Mouse (Mus musculus) CH12.LX (cell line): ENCODE measurements around the gene Tnfrsf9. TPM values are rescaled to one million over a fixed set of nuclear protein-coding genes. Genes with fewer than 3 reads are reported as not detected.

Experiments
- DNase-seq: peaks from one replicate; pipeline ENCODE4 v3.0.0-alpha.2; 2013; ENCODE audit errors: extremely low read depth
- H3K27ac ChIP-seq: 2 replicates; pipeline ENCODE4 v1.5.1; 2012; ENCODE audit warnings: low read depth, mild to moderate bottlenecking, control low read depth, moderate library complexity; ENCODE audit not compliant: insufficient read depth
- H3K27me3 ChIP-seq: replicated peaks from 2 replicates; pipeline ENCODE3; 2012; ENCODE audit warnings: inconsistent platforms
- H3K36me3 ChIP-seq, 2 experiments: replicated peaks in 1 of 2; 2 replicates each; pipeline versions ENCODE3 to v1.6.1; 2012; ENCODE audit warnings: inconsistent platforms in 1 of 2, low read length in 1 of 2, mild to moderate bottlenecking in 1 of 2, mixed read lengths in 1 of 2, moderate library complexity in 1 of 2; ENCODE audit not compliant: control insufficient read depth in 1 of 2, insufficient read depth in 1 of 2
- H3K4me1 ChIP-seq, 2 experiments: 2 replicates each; pipeline ENCODE4 v1.6.1; 2012; ENCODE audit warnings: inconsistent platforms in 1 of 2, moderate library complexity in 1 of 2; ENCODE audit not compliant: insufficient read depth in 2 of 2, control insufficient read depth in 1 of 2
- H3K4me2 ChIP-seq: 2 replicates; pipeline ENCODE4 v1.6.1; 2012; ENCODE audit warnings: low read depth, mild to moderate bottlenecking, control low read depth; ENCODE audit not compliant: poor library complexity, insufficient read depth, severe bottlenecking
- H3K4me3 ChIP-seq, 3 experiments: fragments of 150-350 bp in 1 of 3; sonication (generic) in 1 of 3; replicated peaks in 1 of 3; 2 replicates each; pipeline versions ENCODE3 to v1.5.1; 2011 to 2012; ENCODE audit warnings: low read depth in 2 of 3, low read length in 2 of 3, mild to moderate bottlenecking in 2 of 3, moderate library complexity in 2 of 3, control low read depth in 1 of 3, improper control_type of control experiment in 1 of 3, inconsistent platforms in 1 of 3, mixed read lengths in 1 of 3; ENCODE audit not compliant: poor library complexity in 1 of 3
- H3K79me2 ChIP-seq: replicated peaks from 2 replicates; pipeline ENCODE4 v1.6.1; 2012; ENCODE audit warnings: mild to moderate bottlenecking, moderate library complexity; ENCODE audit not compliant: control insufficient read depth, poor library complexity, insufficient read depth, severe bottlenecking; ENCODE audit errors: extremely low read depth
- H3K9ac ChIP-seq: 2 replicates; pipeline ENCODE4 v1.6.1; 2012; ENCODE audit warnings: low read depth, mild to moderate bottlenecking, control low read depth, moderate library complexity; ENCODE audit not compliant: insufficient read depth
- H3K9me3 ChIP-seq: replicated peaks from 2 replicates; pipeline ENCODE3; 2012; ENCODE audit warnings: low read length, inconsistent platforms, mixed read lengths
- BHLHE40 ChIP-seq: IDR thresholded peaks from 2 replicates; pipeline ENCODE4 v1.6.1; 2011; ENCODE audit warnings: mild to moderate bottlenecking, low read depth, low read length, improper control_type of control experiment
- CHD2 ChIP-seq: IDR thresholded peaks from 2 replicates; pipeline ENCODE4 v1.6.1; 2011; ENCODE audit warnings: low read length, improper control_type of control experiment
- CTCF ChIP-seq, 2 experiments: IDR thresholded peaks in 1 of 2; conservative IDR thresholded peaks in 1 of 2; 2 replicates each; pipeline ENCODE4 v1.5.1; 2011 to 2012; ENCODE audit warnings: low read depth in 2 of 2, low read length in 2 of 2, improper control_type of control experiment in 1 of 2, inconsistent platforms in 1 of 2, mild to moderate bottlenecking in 1 of 2, moderate library complexity in 1 of 2
- E2F4 ChIP-seq: IDR thresholded peaks from 2 replicates; pipeline ENCODE4 v1.6.1; 2011; ENCODE audit warnings: low read depth, low read length, improper control_type of control experiment; ENCODE audit not compliant: insufficient replicate concordance
- ELF1 ChIP-seq: IDR thresholded peaks from 2 replicates; pipeline ENCODE4 v1.6.1; 2014; ENCODE audit warnings: low read depth, mild to moderate bottlenecking, inconsistent platforms, low read length, improper control_type of control experiment
- GABPA ChIP-seq: IDR thresholded peaks from 2 replicates; pipeline ENCODE4 v1.6.1; 2012; ENCODE audit warnings: low read depth, low read length, improper control_type of control experiment, inconsistent platforms; ENCODE audit not compliant: insufficient replicate concordance
- IRF4 ChIP-seq: IDR thresholded peaks from 2 replicates; pipeline ENCODE4 v1.6.1; 2014; ENCODE audit warnings: low read depth, mild to moderate bottlenecking, inconsistent platforms, low read length, improper control_type of control experiment
- JUND ChIP-seq: conservative IDR thresholded peaks from 2 replicates; pipeline ENCODE4 v1.6.1; 2011; ENCODE audit warnings: low read depth, low read length, improper control_type of control experiment
- KAT2A ChIP-seq: IDR thresholded peaks from 2 replicates; pipeline ENCODE4 v1.6.1; 2012; ENCODE audit warnings: low read length, improper control_type of control experiment, inconsistent platforms; ENCODE audit not compliant: insufficient replicate concordance
- MAX ChIP-seq: IDR thresholded peaks from 2 replicates; pipeline ENCODE4 v1.6.1; 2011; ENCODE audit warnings: low read length, improper control_type of control experiment
- MAZ ChIP-seq: IDR thresholded peaks from 2 replicates; pipeline ENCODE4 v1.6.1; 2012; ENCODE audit warnings: low read depth, mild to moderate bottlenecking, inconsistent platforms, low read length, improper control_type of control experiment, moderate library complexity
- MYC ChIP-seq: IDR thresholded peaks from 2 replicates; pipeline ENCODE4 v1.6.1; 2011; ENCODE audit warnings: low read depth, mild to moderate bottlenecking, improper control_type of control experiment, low read length
- NELFE ChIP-seq: IDR thresholded peaks from 2 replicates; pipeline ENCODE4 v1.6.1; 2011; ENCODE audit warnings: low read depth, low read length, improper control_type of control experiment
- NRF1 ChIP-seq: IDR thresholded peaks from 2 replicates; pipeline ENCODE4 v1.6.1; 2014; ENCODE audit warnings: low read depth, mild to moderate bottlenecking, inconsistent platforms, low read length, improper control_type of control experiment, moderate library complexity
- POLR2A ChIP-seq: IDR thresholded peaks from 2 replicates; pipeline ENCODE4 v1.6.1; 2011; ENCODE audit warnings: low read depth, mild to moderate bottlenecking, improper control_type of control experiment, low read length
- SMC3 ChIP-seq: IDR thresholded peaks from 2 replicates; pipeline ENCODE4 v1.6.1; 2011; ENCODE audit warnings: low read depth, low read length, improper control_type of control experiment
- TBP ChIP-seq: conservative IDR thresholded peaks from 2 replicates; pipeline ENCODE4 v1.6.1; 2011; ENCODE audit warnings: low read depth, low read length, improper control_type of control experiment
- UBTF ChIP-seq: IDR thresholded peaks from 2 replicates; pipeline ENCODE4 v1.6.1; 2012; ENCODE audit warnings: low read depth, mild to moderate bottlenecking, inconsistent platforms, low read length, improper control_type of control experiment, moderate library complexity
- USF1 ChIP-seq: IDR thresholded peaks from 2 replicates; pipeline ENCODE4 v1.6.1; 2014; ENCODE audit warnings: low read depth, mild to moderate bottlenecking, inconsistent platforms, low read length, improper control_type of control experiment
- USF2 ChIP-seq: conservative IDR thresholded peaks from 2 replicates; pipeline ENCODE4 v1.6.1; 2011; ENCODE audit warnings: low read depth, low read length, improper control_type of control experiment
- ZC3H11A ChIP-seq: IDR thresholded peaks from 2 replicates; pipeline ENCODE4 v1.6.1; 2012; ENCODE audit warnings: low read depth, mild to moderate bottlenecking, inconsistent platforms, low read length, improper control_type of control experiment
- ZKSCAN1 ChIP-seq: IDR thresholded peaks from 2 replicates; pipeline ENCODE4 v1.6.1; 2012; ENCODE audit warnings: low read depth, inconsistent platforms, low read length, improper control_type of control experiment, borderline replicate concordance
- ZMIZ1 ChIP-seq: IDR thresholded peaks from 2 replicates; pipeline ENCODE4 v1.6.1; 2012; ENCODE audit warnings: low read depth, mild to moderate bottlenecking, inconsistent platforms, low read length, improper control_type of control experiment
- dilution Hi-C: fragments of 300-500 bp; cut with MboI; formaldehyde crosslinking; loops from 2 replicates; pipeline ENCODE4 v1.14.3; 2020; ENCODE audit warnings: low sequenced_read_pairs; ENCODE audit not compliant: extremely low pct_unique_long_range_greater_than_20kb, extremely low pct_ligation_motif_present
- in situ Hi-C: fragments of 300-500 bp; cut with MboI; formaldehyde crosslinking; loops from 3 replicates; pipeline ENCODE4 v1.14.3; 2019; ENCODE audit warnings: low sequenced_read_pairs, low pct_ligation_motif_present, low pct_unique_long_range_greater_than_20kb, mixed read lengths
- polyA plus RNA-seq: library from polyadenylated mRNA; unstranded; fragments of >175 nt; gene quantifications from 2 replicates; pipeline ENCODE4 v1.2.1, GENCODE M21; 2012; ENCODE audit warnings: low read depth; ENCODE audit not compliant: insufficient read length
- total RNA-seq, 2 experiments: library from RNA; depleted of rRNA; stranded (reverse); fragments of 300-350 nt in 1 of 2; fragments of >200 nt in 1 of 2; gene quantifications; 2 replicates each; pipeline ENCODE4 v1.2.3; 2012 to 2014

Gene Tnfrsf9
- total and polyA plus RNA-seq, 3 experiments = 2.2 to 3.1 (median 2.9) TPM

- Histone ChIP-seq H3K9me3 (no peaks in the 10 kb centered on the region), H3K4me2 (no peak overlapping the region), H3K27me3 (no peaks in the 10 kb centered on the region), H3K4me3 (no peak overlapping the region), H3K27ac (no peak overlapping the region), H3K36me3 (peaks cover 0 to 4% of the 10 kb centered on the region in 2 experiments), H3K79me2 (no peaks in the 10 kb centered on the region), H3K4me1 (0 out of 4 replicates have a peak, but pooled peaks cover 0 to 2% of the 10 kb centered on the region in 2 experiments), H3K9ac (no peak overlapping the region)
- in situ Hi-C loops (no loop called here), dilution Hi-C loops (no loop called here)
- DNase-seq = no peak
- TF ChIP-seq USF1 = no peak
- TF ChIP-seq KAT2A = no peak
- no peak for TF ChIP-seq JUND
- TF ChIP-seq CTCF (conservative IDR thresholded peaks at IDR 0.05 in 1 of 2, IDR thresholded peaks at IDR 0.05 in 1 of 2; ENCODE audit: low read depth in 2 of 2, low read length in 2 of 2) = no peak
- TF ChIP-seq BHLHE40 = no peak
- TF ChIP-seq UBTF = no peak
- no peak for TF ChIP-seq NRF1
- no peak for TF ChIP-seq USF2
- TF ChIP-seq SMC3 = no peak
- TF ChIP-seq ELF1 = no peak
- TF ChIP-seq ZC3H11A = no peak
- no peak for TF ChIP-seq GABPA
- TF ChIP-seq IRF4 = no peak
- no peak for TF ChIP-seq MYC
Measured at GRCm38 (mm10) chr4:150939991-150940651, 25.8 kb downstream of the Tnfrsf9 start.

- dilution Hi-C loops = no loop called here
- TF ChIP-seq JUND (no peak), USF1 (no peak), KAT2A (no peak), CHD2 (no peak), TBP (no peak), MAZ (no peak), NRF1 (no peak), NELFE (no peak), GABPA (no peak), MAX (no peak), ZC3H11A (no peak), SMC3 (no peak), CTCF (conservative IDR thresholded peaks at IDR 0.05 in 1 of 2, IDR thresholded peaks at IDR 0.05 in 1 of 2; ENCODE audit: low read depth in 2 of 2, low read length in 2 of 2) (no peak), ELF1 (no peak), POLR2A (no peak), ZMIZ1 (no peak), E2F4 (no peak), ZKSCAN1 (no peak)
- TF ChIP-seq, all 38 proteins: peak for 0
- no peak for DNase-seq
- Histone ChIP-seq H3K9me3 (no peaks in the 10 kb centered on the region), H3K4me3 (no peak overlapping the region), H3K27me3 (peaks cover 2% of the 10 kb centered on the region), H3K4me2 (no peak overlapping the region), H3K79me2 (no peaks in the 10 kb centered on the region), H3K36me3 (no peaks in the 10 kb centered on the region), H3K4me1 (peaks cover 2 to 13% of the 10 kb centered on the region in 2 experiments; a peak in 2 of 4 replicates), H3K9ac (no peak overlapping the region), H3K27ac (no peak overlapping the region)
- in situ Hi-C loops = no loop called here
Measured at GRCm38 (mm10) chr4:150944707-150945106, 30.3 kb downstream of the Tnfrsf9 start.
